Mouse (Mus musculus): ENCODE results near the gene Col4a1.

Col4a1 gene

DNA sequence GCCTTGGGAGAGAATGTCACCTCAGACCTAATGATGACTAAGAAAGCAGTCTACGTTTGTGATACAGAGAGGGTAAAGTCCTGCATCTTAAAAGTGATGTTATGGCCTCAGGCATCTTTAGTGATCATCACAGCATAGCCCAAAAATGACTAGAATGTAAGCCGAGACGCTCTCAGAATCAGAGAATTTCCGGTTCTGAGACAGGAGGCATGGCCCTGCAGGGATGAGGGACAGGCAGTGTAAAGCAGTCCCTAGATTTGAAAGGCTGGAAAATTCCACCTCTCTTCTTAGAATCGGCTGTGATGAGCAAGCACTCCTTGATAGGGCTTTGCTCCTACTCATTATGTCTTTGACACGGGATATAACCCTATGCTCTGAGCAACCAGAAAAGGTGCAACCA lies 48.8 kb downstream of the Col4a1 start:
- no peak for DNase-seq

DNA sequence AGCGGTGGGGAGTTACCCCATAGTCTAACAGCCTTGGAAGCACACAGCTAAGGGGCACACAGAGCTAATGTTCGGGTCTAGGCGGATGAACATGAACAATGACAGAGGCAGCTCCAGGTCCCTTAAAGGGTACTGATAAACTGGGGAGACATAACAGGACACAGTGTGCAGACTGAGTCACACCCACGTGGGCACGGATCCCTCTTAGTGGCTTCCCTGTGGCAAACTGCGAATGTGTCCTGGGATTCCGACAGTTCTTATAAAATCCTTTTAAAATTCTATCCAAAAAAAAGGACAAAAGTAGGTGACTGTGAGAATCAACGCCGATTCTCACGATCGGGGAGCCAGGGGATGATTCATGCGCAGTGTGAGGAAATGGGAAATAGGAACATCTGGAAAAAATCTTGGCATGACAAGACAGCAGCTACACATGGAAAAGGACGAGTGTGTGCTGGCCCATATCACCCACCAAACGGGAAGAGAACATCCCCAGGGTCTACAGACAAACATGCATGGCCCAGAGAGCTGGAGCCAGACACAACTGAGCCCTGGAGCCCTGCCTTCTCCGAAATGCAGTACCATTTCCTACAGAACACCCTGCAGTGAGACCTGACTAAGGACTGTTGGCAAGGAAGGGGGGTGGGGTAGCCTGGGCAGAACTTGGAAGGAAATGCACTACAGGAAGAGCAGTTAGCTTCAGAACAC lies 50.4 kb downstream of the Col4a1 start:
- no peak for DNase-seq

DNA sequence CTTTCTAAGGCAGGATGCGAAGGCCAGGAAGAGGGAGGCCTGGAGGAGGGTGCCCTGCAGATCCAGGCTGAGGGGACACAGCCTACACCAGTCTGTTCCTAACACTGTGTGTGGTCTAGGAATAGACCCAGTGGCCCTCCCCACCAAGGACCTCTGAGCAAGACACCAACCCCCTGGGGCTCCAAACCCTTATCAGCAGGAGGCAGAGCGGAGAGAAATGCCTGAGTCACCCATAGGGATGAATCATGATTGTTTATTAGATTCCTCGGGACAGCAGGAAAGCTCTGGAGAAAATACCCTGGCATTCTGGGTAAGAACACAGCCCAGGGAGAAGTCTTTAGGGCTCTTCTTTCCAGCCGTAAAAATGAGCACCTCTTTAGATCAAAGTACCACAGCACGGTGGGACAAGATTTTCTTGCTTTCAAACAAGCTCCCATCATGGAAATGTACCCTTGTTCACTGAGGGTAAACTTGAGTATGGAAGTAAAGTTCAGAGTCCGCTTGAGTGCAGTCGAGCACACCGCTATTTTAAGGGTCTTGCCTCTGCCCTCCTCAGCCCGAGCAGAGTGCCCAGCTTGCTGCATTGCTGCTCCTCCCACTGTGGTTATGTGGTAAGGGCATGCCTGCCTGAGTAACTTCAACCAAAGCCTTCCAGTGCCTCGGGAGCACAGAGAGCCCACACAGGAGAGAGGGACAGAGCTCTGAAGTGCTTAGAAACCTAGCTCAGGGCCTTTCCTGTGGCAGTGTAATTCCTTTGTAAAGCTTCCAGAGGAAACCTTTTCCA lies 52.6 kb downstream of the Col4a1 start:
- no peak for DNase-seq

DNA sequence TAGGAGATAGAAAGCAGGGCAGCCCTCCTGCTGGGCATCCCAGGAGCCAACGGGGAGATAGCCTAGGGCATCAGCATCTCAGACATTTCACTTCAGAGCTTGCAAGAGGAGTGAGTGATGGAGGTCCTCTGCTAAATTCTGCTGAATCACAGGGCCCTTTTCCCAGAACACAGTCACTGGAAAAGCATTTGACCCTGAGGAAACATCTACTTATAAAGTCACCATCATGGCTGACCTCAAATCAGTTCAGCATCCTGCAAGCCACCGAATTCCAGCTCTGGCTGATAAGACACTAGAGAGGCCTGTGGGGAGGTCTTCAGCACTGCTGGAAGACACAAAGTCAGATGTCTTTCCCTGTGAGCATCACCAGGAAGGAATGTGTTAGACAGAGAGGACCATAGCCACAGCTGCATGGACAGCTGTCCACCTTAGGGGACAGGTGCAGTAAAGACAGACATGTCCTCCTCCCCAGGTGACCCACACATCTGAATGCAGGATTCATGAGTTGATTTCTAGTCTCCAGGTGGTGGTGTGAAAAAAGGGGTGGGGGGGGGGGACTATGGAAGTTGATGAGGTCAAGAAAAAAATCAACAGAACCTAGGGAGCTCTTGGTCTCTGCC lies 54.0 kb downstream of the Col4a1 start:
- DNase-seq, result no peak

DNA sequence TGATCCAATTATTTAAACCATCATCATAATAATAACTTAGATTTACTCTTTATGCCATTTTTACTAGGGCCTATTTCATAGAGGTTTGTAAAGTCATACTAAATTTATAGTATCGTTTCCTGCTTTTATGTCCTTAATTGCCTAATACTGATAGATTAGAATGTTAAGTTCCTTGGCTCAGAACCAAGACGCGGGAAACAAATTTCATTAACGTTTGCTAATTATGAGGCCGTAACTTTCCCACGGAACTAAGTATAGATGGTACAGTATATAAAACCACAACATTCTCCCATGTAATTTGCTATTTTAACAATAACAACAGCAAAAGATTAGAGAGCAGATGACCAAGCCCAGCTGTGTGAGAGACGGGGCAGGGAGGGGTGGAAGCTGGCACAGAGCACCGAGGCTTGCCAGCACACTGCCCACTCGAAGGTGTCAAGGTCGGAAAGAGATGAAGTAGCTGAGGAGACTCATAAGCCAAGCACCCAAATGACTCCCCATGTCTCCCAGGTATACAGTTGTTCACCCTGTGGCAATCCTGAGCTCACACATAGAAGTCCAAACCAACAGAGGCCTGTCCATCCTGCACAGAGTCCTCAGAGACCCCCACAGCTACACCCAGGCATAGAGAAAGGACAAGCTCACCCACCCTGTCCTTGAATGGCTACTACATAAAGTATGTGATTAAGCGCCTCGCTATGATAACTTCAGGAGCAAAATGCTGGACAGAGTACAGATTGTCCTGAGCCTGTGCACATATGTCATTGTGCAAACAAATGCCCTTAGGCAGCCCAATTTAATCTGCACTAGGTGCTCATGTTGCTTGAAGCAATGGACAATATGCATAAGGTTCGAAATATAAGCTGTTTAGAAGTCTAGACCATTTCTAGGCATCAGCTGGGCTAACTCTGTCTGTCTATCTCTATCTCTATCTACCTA lies 55.3 kb downstream of the Col4a1 start:
- DNase-seq, result no peak

DNA sequence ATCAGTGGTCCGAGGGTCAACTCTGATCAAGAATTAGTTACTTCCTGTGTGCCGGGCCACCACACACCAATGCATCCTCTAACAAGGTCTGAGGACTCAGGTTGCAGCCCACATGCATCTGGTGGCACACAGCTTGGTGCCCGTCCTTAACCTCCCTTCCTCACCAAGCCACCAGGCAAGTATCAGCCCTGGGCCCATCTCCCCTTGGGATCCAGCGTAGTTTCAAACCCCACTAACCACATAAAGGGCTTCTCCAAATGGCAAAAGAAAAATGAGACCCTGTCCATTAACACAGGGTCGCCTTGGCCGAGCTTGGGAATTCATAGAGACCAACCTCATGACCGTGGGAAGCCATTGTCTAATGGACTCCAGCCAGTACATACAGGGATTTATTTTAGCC lies 56.2 kb downstream of the Col4a1 start:
- no peak for DNase-seq

DNA sequence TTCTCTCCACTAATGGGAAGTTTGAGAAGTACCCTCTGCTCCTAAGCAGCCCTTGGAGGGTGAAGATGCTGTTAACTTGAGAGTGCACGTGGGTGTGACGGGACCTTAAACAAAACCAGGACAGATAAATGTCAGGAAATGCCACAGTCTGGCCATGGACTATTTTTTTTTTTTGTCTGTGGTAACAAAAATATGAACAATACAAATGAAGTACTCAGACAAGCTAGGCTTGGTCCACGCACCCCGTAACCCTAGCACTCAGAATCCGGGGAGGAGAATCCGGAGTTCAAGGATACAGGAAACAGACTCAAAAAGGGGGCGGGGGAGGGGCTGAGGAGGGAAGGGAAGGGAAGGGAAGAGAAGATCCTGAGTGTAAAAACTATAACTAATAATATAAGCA lies 56.9 kb downstream of the Col4a1 start:
- DNase-seq, result no peak

DNA sequence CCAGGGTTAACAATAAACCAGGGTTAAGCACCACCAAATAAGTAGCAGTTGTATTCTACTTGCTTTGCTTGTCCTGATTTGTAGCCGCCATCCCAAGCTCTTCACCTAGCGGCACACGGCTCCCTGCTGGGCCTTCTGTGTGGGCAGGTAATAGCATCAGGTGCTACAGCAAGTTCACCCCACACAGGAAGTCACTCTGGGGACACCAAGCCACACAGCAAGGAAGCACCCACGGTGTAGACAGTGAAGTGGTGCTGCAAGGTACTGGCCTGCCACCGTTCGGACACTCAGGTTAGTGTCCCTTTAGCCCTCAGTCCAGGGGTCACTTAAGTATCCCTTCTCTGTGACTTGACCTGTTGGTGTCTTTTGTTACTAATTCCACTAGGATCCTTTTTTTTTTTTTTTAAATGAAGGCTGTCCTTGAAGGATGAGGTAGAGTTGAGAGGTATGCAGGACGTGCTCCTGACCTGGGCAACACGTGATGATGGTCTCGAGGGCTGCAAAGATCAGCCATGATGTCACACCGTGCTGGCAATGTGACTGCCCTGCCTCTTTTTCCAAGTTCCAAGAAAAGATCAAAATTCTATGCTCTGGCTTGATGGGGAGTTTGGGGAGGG lies 57.6 kb downstream of the Col4a1 start:
- DNase-seq, result no peak

DNA sequence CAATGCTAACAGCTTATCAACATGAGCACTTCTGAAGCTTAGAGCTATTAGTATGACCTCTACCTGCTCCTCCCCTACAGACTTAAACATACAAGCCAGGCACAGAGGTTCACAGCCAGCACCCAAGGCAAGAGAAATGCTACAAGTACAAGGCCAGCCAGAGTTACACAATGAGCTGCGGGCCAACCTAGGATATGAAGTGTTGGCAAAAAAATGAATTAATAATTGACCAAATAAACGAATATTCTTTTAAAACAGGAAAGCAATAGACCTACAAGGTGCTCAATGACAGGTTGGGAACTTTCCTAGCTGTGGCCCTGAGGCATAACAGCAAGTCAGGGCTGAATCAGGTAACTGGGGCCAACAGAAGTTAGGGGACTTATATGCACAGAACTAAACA lies 58.1 kb downstream of the Col4a1 start:
- no peak for DNase-seq

DNA sequence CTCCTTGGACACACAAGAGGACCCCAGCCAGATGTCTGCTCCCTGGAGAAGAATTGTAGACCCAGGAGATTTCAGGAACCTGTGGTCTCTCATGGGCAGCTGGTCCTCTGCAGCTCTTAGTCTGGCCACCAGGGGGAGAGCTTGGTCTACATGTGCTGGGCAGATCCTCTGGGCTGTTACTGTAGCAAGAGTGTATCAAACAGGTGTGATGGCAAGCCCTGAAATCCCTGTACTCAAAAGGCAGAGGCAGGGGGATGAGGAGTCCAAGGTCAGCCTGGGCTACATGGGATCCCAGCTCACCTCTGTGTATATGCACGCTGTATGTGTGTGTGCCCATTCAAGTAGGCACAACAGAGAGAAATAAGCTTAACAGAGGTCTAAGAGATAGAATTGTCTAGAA lies 59.1 kb downstream of the Col4a1 start:
- peak; percentile 62 for DNase-seq

DNA sequence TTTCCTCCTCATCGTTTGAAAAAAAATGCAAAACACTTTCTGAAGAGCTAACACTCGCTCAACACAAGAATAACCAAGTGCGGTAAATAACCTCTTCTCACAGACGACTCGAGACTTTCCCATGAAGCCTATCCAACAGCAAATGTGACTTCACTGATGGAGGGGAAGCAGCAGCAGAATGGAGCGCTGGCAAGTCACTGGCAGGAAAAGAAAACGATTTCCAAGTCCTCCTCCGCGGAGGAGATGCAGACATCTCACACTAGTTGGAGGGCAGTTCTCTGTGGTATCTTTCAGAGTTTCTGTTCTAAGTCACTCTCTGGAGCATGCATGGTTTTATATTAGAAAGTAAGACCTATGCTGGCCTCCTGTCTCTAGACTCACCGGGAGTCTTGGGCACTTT lies 59.6 kb downstream of the Col4a1 start:
- no peak for DNase-seq

DNA sequence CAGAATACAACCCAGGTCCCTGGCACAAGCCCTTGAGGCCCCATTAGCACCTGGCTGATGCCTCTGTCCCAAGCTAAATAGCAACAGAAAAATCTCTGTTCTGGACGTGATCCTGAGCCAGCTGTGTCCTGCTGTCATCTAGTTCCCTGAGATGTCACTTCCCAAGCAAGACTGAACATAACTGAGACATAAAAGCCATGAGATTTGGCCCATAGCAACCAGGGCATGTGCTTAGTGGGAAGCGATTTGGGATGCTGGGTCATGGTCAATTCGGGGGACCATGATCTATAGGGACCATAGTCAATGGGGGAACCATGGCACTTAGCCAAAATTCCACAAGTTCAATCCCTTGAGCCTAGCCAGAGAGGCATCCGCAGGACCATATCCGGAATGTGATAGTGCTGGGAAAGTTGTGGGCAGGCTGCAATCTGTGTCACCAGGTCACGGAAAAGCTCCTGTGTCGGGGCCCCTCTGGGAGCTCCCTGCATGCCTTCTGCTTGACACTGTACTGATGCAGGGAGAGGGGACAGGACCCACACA lies 60.3 kb downstream of the Col4a1 start:
- DNase-seq, result no peak

DNA sequence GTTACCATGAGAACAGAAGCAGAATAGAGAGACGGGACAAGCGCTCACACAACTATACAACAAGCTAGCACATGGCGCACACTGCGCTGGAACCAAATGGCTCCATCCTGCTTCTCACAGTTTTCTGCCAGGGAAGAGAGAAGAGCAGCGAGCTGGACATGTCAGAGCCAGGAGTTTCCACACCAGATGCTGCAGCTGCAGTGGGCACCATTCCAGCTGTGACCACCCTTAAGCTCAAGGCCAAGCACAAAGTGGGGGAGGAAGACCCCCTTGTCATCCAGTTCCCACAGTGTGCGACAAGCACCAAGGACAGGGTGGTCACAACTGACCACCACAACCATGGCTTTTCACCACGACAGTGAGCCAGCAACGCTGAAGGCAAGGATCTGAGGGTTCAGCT lies 62.5 kb downstream of the Col4a1 start:
- DNase-seq, result no peak

DNA sequence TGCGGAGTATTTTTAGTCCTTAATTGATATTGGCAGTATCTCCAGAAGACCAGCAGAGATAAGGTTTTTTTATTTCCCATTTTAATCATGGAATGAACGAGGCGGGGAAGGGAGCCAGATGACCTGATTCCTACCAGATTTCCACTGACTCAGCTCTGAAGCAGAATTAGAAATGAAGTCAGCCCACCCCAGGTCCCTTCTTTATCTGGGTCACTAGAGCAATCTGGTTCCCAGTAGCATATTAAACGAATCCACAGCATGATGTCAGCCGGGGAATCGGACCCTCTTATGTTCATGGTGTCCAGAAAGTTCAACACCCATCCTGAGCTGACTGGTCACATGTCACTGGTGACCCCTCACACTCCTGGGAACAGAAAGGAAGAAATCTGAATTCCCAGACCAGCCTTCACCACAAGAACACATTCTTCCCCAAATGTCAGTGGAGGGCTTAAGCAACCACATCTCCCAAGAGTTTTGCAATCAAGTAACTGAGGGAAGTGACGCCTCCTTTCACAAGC lies 63.0 kb downstream of the Col4a1 start:
- peak; percentile 26 for DNase-seq

DNA sequence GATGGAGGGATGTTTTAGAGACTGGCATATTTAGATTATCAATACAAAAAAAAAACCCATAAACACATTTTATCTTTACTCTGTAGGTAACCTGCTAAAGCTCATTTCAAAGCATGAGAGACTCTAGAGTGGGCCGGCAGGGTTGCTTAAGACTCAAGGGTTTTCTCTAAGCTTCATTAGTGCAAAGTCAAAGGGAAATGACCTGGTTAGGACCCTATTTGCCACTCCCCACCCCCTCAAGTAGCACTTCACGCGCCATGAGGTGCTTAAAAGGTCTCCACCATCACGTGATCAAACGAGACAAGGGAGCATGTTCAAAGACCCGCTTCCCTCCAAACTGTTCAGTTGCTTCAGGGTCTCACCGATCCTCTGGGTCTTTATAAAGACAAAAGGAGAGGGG lies 63.9 kb downstream of the Col4a1 start:
- no peak for DNase-seq

DNA sequence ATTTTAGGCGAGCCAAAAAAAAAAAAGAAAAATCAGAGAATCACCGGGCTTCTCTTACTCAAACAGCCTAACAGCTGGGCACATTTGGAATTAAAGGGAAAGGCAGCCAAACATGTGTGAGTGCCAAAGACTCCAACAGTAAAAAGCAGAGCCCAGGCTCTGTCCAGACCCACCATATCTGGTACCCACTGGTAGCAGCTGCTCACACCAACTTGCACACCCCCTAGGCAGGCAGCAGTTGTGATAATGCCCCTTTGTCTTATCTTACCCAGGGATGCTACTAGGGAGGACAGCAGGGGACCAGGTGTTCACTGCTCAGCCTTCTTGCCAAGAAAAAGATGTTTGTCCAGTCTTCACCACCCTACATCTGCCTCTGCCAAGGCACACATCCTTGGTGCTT lies 71.1 kb downstream of the Col4a1 start:
- no peak for DNase-seq

DNA sequence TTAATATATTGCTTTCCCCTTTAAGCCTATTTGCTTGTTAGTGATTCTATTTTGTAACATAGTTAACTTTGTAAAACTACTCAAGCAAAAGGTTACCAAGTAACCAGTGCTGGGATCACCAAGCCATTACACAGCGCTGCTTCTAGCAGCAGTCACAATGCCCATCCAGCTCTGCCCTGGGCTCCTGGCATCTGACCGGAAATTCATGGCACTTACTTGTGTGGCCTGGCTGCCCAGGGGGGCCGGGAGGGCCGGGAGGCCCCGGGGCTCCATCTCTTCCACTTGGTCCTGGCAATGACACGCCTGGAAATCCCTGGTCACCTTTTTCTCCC lies 77.8 kb downstream of the Col4a1 start:
- DNase-seq, result no peak

DNA sequence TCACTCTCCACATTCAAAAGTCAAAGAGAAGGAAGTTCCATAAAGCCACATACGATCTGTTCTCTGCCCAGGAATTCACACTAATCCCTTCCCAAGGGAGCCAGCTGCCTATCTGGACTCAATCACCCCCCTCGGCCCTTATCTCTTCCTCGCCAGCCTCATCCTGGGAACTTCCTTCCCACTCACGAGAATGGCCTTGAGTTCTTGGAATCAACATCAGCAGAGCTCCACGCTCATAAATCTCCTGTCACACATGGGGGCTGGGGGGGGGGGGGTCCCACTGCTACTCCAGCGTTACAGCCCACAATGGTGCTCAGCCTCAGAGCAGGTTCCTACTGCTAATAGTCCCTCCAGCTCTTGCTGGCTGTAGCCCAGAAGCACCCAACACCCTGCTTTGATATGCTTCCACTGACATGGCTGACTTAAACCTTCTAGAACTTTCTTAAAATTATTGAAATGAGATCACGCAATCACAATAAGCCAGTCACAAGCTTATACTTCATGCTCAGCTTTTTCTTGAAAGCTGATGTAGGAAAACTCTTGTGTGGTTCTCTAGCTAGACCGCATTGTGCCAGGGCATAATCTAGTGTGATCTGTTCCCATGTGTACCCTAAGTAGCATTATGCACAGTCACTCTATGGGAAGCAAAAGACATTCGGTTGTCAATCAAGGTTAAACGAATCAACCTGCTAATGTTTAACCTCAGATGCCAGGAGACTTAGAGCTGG lies 78.3 kb downstream of the Col4a1 start:
- DNase-seq, result no peak

DNA sequence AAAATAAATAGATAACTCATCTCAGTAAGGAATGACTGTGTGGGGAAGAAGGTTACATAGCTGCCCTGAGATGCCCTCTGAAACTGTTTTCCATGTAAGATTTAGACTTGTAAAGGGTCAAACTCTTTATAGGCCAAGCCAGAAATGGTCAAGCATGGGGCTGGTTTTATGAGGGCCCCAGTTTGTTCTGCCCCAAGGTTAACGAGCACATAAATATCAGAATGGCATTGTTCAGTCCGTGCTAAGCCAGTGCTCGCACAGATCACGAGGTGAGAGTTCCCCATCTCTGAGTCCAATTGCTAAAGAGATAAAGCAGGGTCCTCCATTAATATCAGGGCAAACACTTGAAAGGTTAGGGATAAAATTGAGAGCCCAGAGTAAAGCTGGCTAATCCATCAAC lies 79.6 kb downstream of the Col4a1 start:
- DNase-seq, result no peak

DNA sequence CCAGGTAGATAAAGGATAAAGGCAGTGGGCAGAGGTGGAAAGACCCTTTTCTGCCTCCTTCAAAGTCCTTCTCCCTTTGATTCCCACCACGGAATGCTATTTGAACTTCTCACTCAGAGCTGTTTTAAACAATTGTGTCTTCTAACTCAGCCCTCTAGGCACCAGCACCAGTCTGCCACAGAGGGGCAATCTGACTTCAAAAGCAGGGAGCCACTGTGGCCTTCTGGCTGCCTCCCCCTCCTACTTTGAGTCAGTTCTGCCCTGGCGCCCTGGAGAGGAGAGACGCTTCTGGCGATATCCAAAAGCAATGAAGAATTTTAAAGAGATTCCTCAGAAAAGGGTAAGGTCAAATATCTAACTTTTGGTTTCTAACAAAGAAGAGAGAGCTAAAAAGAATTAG lies 82.3 kb downstream of the Col4a1 start:
- DNase-seq, result no peak

DNA sequence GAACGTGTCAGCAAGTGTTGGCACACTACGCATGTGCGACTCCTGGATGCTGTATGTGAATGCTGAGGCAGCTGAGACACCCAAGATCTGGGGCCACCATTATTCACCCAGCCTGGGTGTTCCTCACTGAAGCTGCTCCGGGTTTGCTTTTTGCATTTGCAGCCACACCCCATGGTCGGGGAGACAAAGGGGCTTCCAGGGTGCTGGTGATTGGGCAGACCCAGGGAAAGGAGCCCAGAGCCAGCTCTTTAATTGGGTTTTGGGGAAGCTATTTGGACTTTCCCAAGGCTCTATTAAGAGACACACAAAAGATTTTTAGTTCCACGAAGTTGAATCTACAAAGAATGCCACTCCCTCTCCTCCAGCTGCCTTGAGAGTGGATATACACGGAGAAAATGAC lies 85.2 kb downstream of the Col4a1 start:
- no peak for DNase-seq
